Mouse (Mus musculus) adrenal gland, postnatal 0 days (tissue): Measurements from ENCODE around the gene Gas2l2. TPM values are rescaled to one million over a fixed set of nuclear protein-coding genes. Genes with fewer than 3 reads are reported as not detected.

ENCODE experiments used
- polyA plus RNA-seq: library from polyadenylated mRNA; unstranded; fragments of >200 nt; fragmentation: Nextera tagmentation; extraction: Ambion mirVana; gene quantifications from 2 replicates; pipeline ENCODE4 v1.2.1, GENCODE M21; 2015

Gas2l2 gene
- polyA plus RNA-seq: 0.08 TPM in 1 of 2 replicates, not detected in the other

GRCm38 (mm10) chr11:83429355-83429754 is at the start of gene Gas2l2:
Gas2l2 (minus strand) TSS chr11:83429455.

GRCm38 (mm10) chr11:83472324-83473234 is 43.3 kb upstream of the Gas2l2 start, which contains the start of gene Taf15:
Taf15 (plus strand) TSS chr11:83473086.

GRCm38 (mm10) chr11:83462711-83463244 is 33.5 kb upstream of the Gas2l2 start, which contains the start of gene Mmp28:
Mmp28 (minus strand) TSS chr11:83463071.

GRCm38 (mm10) chr11:83437377-83437776 is 8.1 kb upstream of the Gas2l2 start, which contains the start of gene 1700020L24Rik:
1700020L24Rik (plus strand) TSS chr11:83437677.

GRCm38 (mm10) chr11:83409087-83409754 is 20.0 kb downstream of the Gas2l2 start, which contains the start of gene Rasl10b:
Rasl10b (plus strand) TSS chr11:83409137.

Other genes starting within 250 kb of the Gas2l2 start
- 0.47 and 1.0 TPM in 2 replicates for gene Slfn3, start 238.1 kb downstream of the Gas2l2 start, polyA plus RNA-seq
- gene Slfn14, start 142.7 kb downstream of the Gas2l2 start, polyA plus RNA-seq: 0.85 and 0.97 TPM in 2 replicates
- gene Ap2b1, start 130.4 kb downstream of the Gas2l2 start, polyA plus RNA-seq: 32.6 and 37.1 TPM in 2 replicates
- 8.4 and 13.0 TPM in 2 replicates for gene Pex12, start 126.9 kb downstream of the Gas2l2 start, polyA plus RNA-seq
- 4.4 and 5.9 TPM in 2 replicates for gene Rasl10b, start 20.3 kb downstream of the Gas2l2 start, polyA plus RNA-seq
- 0.80 and 1.2 TPM in 2 replicates for gene 1700020L24Rik, start 8.2 kb upstream of the Gas2l2 start, polyA plus RNA-seq
- gene Mmp28, start 33.6 kb upstream of the Gas2l2 start, polyA plus RNA-seq: 1.9 and 3.2 TPM in 2 replicates
- 4.9 and 6.5 TPM in 2 replicates for gene Taf15, start 43.6 kb upstream of the Gas2l2 start, polyA plus RNA-seq
- gene Heatr9, start 92.7 kb upstream of the Gas2l2 start, polyA plus RNA-seq: not detected in 2 replicates
- 1.9 and 4.3 TPM in 2 replicates for gene Ccl5, start 101.1 kb upstream of the Gas2l2 start, polyA plus RNA-seq
- 23.0 and 30.6 TPM in 2 replicates for gene Ccl9, start 149.2 kb upstream of the Gas2l2 start, polyA plus RNA-seq
- 76.3 and 108 TPM in 2 replicates for gene Ccl6, start 163.6 kb upstream of the Gas2l2 start, polyA plus RNA-seq
- gene Rpl9-ps1, start 216.2 kb upstream of the Gas2l2 start, polyA plus RNA-seq: not detected in 2 replicates
- 1.1 and 1.5 TPM in 2 replicates for gene Ccl3, start 219.9 kb upstream of the Gas2l2 start, polyA plus RNA-seq
- 2.0 and 2.8 TPM in 2 replicates for gene Ccl4, start 233.1 kb upstream of the Gas2l2 start, polyA plus RNA-seq